Mouse (Mus musculus) neural tube, embryonic 12.5 days (tissue): ENCODE data around the gene Gm960. TPM values are rescaled to one million over a fixed set of nuclear protein-coding genes. Genes with fewer than 3 reads are reported as not detected.

Experiments used
- ATAC-seq: fragments of 200-750 bp; cut with Nextera tagmentation; 2 replicates; pipeline ENCODE4 v1.8.0; 2017; ENCODE audit warnings: low read depth, mild to moderate bottlenecking, moderate TSS enrichment, moderate library complexity; ENCODE audit not compliant: low FRiP score
- H3K27ac ChIP-seq: fragments of 300-500 bp; sonication (generic); 2 replicates; pipeline ENCODE4 v1.5.1; 2016
- H3K27me3 ChIP-seq: fragments of 300-500 bp; sonication (generic); replicated peaks from 2 replicates; pipeline ENCODE4 v1.6.1; 2016; ENCODE audit warnings: mild to moderate bottlenecking
- H3K36me3 ChIP-seq: fragments of 300-500 bp; sonication (generic); 2 replicates; pipeline ENCODE4 v1.6.1; 2016; ENCODE audit warnings: mild to moderate bottlenecking
- H3K4me1 ChIP-seq: fragments of 300-500 bp; sonication (generic); 2 replicates; pipeline ENCODE4 v1.6.1; 2016
- H3K4me2 ChIP-seq: fragments of 300-500 bp; sonication (generic); replicated peaks from 2 replicates; pipeline ENCODE4 v1.6.1; 2016; ENCODE audit warnings: mild to moderate bottlenecking
- H3K4me3 ChIP-seq: fragments of 300-500 bp; sonication (generic); 2 replicates; pipeline ENCODE4 v1.5.1; 2016
- H3K9ac ChIP-seq: fragments of 300-500 bp; sonication (generic); 2 replicates; pipeline ENCODE4 v1.6.1; 2016; ENCODE audit warnings: mild to moderate bottlenecking
- H3K9me3 ChIP-seq: fragments of 300-500 bp; sonication (generic); 2 replicates; pipeline ENCODE4 v1.6.1; 2016; ENCODE audit warnings: mild to moderate bottlenecking
- WGBS: fragments of 180-500 bp; shearing (Covaris S2); methylation state at CpG from one replicate; pipeline ENCODE4 v1.1.7; 2016; 5-methylcytosine and 5-hydroxymethylcytosine counted together
- polyA plus RNA-seq: library from polyadenylated mRNA; unstranded; fragments of >200 nt; fragmentation: Nextera tagmentation; extraction: Ambion mirVana; gene quantifications from 2 replicates; pipeline ENCODE4 v1.2.1, GENCODE M21; 2016

Gene Gm960
- polyA plus RNA-seq, 1 experiment from 2014 or later = 5.9 TPM

DNA sequence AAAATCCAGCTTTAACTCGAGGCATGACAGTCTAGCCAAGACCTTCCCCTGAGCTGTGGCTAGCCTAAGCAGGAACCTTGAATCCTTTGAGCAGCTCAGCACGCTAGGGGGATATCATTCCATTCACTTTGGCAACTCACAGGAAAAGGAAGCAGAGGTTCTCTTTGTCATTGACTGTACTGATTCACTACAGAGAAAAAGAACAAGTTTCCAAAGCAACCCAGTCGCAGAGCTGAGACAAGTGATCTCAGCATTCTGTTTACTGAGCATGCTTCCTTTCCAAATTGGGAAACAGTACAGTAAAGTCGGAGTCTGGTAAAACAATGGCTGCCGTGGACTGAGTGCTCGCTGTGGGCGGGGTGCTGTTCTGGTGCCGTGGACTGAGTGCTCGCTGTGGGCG, 10.3 kb upstream of the Gm960 start:
- 0 out of 2 replicates have a peak, but pooled peaks cover 3% of the 10 kb centered on the region for H3K27me3 ChIP-seq
- WGBS = 87% methylated on average over 10 of the region's 10 CpGs
- no peaks in the 10 kb centered on the region for H3K36me3 ChIP-seq
- H3K4me3 ChIP-seq = no peak overlapping the region
- peaks cover 19% of the 10 kb centered on the region for H3K4me1 ChIP-seq
- H3K9me3 ChIP-seq = no peaks in the 10 kb centered on the region
- H3K9ac ChIP-seq = no peak overlapping the region
- ATAC-seq = no peak
- H3K4me2 ChIP-seq = no peak overlapping the region
- no peak overlapping the region for H3K27ac ChIP-seq

DNA sequence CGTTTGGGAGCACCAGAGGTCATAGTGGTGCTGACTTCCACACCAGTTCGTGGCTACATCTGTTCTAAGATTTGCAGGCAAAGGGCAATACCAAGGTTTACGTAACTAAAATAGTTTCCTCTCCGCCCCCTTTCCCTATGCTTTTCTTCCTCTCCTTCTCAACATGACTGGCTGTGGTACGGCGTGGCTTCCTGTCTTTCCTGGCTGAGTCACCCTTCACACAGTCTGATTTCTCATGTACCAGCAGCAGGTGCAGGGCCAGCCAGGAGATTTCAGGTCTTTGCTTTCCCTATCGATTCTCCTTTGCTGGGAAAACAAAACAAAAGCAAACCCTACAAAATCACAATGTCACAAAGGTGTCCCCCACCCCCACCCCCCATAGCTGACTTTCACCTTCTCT, 2.8 kb upstream of the Gm960 start:
- no peak for ATAC-seq
- Histone ChIP-seq H3K4me1 (peaks cover 7% of the 10 kb centered on the region; the same call in 1 of the 2 replicates), H3K27me3 (peaks cover 31% of the 10 kb centered on the region), H3K27ac (no peak overlapping the region), H3K9me3 (no peaks in the 10 kb centered on the region), H3K4me3 (no peak overlapping the region), H3K4me2 (no peak overlapping the region), H3K36me3 (no peaks in the 10 kb centered on the region), H3K9ac (no peak overlapping the region)
- 75% methylated on average over 7 of the region's 7 CpGs for WGBS

DNA sequence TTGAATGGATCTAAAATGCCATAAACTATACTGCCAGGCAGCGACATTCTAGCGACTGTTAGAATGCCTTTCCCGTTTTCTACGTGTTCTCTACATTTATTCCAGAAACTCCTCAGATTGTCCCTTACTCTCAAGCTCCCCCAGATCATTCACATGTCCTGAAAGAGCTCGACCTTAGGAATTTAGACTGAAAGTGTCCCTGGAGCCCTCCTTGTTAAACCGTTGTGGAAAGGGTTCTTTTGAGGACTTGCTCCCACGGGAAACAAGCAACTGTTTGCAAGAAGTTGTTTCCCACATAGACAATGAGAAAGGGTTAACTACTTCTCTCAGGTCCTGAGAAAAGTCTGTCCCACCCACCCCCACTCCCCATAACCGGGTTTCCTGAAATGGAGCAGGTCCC, 2.2 kb upstream of the Gm960 start:
- Histone ChIP-seq H3K9me3 (no peaks in the 10 kb centered on the region), H3K27ac (no peak overlapping the region), H3K4me1 (peaks cover 7% of the 10 kb centered on the region; the same call in 1 of the 2 replicates), H3K9ac (no peak overlapping the region), H3K36me3 (no peaks in the 10 kb centered on the region), H3K4me3 (no peak overlapping the region), H3K4me2 (no peak overlapping the region), H3K27me3 (peaks cover 31% of the 10 kb centered on the region)
- no peak for ATAC-seq
- 55% methylated on average over 8 of the region's 8 CpGs for WGBS

DNA sequence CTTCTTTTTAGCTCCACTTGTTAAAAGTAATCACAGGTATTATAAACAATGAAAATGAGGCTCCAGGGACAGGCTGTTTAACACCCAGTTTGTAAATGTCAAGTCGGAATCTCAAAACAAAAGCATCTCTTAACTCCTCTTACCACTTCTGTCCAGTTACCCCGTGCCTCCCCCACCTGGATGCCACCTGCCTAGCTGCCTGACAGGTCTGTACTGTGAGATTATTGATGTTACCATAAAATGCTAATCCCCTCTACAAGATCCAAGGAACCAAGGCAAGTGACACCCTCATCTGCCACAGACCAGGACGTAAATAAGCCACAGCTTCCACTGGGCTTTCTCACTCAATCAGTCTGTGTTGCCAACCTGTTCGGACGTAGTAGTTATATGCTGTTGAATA, 1.4 kb upstream of the Gm960 start:
- no peak overlapping the region for H3K4me3 ChIP-seq
- no peaks in the 10 kb centered on the region for H3K9me3 ChIP-seq
- no peak overlapping the region for H3K27ac ChIP-seq
- 24% methylated on average over 5 of the region's 5 CpGs for WGBS
- H3K27me3 ChIP-seq = peaks cover 31% of the 10 kb centered on the region
- no peak for ATAC-seq
- no peak overlapping the region for H3K4me2 ChIP-seq
- no peak overlapping the region for H3K9ac ChIP-seq
- H3K36me3 ChIP-seq = no peaks in the 10 kb centered on the region
- peaks cover 7% of the 10 kb centered on the region; the same call in 1 of the 2 replicates for H3K4me1 ChIP-seq

DNA sequence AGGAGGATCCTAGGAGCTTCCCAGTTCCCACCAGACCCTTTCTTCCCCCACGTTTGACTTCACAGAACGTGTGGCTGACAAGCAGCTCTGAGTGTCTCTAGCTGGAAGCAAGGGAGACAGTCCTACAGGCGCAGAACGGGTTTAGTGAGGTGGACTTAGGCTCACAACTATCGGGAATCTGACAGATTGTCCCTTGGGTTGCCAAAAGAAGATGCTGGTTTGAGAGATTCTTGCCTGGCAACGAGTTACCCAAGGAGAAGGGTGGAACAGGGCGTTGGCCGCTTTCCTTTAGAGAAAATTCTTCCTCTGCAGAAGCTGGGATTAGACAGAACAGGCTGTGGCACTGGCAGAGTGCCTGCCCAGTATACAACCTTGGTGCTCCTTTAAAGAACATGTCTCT, 388 bp upstream of the Gm960 start:
- Histone ChIP-seq H3K4me3 (peak overlapping the region; percentile 56; the same call in 1 of the 2 replicates), H3K27me3 (peaks cover 36% of the 10 kb centered on the region), H3K4me2 (peak overlapping the region; percentile 82), H3K27ac (no peak overlapping the region), H3K9me3 (no peaks in the 10 kb centered on the region), H3K36me3 (no peaks in the 10 kb centered on the region), H3K9ac (no peak overlapping the region), H3K4me1 (peaks cover 7% of the 10 kb centered on the region; the same call in 1 of the 2 replicates)
- WGBS = 38% methylated on average over 8 of the region's 8 CpGs
- ATAC-seq = no peak

DNA sequence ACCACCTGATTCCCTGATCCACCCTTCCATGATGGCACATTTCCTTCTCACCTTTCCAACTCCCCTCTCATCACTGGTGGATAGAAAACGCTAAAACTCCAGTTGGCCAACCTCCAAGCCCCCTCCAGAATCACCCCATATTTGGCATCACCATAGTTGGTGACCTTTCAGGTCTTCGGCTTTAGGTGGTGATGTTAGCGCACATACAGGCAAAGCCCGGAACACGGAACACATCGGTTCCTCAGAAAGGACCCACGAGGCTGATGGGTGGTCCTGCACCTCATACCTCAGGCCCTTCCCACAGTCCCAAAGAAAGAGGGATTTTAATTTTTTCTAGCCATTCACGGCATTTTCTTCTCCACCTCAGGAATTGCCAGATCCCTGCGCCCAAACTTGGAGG, 747 bp downstream of the Gm960 start:
- H3K36me3 ChIP-seq = no peaks in the 10 kb centered on the region

DNA sequence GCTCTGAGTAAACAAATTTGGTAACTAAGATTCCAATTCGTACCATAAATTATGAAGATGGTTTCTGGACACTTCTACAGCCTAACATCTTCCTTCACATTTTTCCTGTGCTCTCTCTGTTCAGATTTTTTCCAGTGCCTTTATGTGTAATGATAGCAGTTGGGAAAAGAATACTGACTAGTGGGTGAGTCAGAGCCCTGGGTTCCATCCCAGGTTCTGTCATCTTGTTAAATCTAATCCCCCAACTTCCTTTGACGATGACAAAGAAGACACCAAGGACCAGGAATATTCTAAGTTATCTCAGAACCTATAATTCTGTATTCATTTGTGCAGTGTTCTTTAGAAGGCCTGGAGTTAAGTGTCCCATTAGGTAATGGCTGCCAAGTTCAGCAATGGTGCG, 1.3 kb downstream of the Gm960 start:
- H3K36me3 ChIP-seq = no peaks in the 10 kb centered on the region
- no peaks in the 10 kb centered on the region for H3K9me3 ChIP-seq
- H3K9ac ChIP-seq = no peak overlapping the region
- WGBS = 87% methylated on average over 3 of the region's 3 CpGs
- H3K27me3 ChIP-seq = peaks cover 36% of the 10 kb centered on the region
- H3K27ac ChIP-seq = no peak overlapping the region
- no peak overlapping the region for H3K4me3 ChIP-seq
- H3K4me1 ChIP-seq = peaks cover 7% of the 10 kb centered on the region; the same call in 1 of the 2 replicates
- H3K4me2 ChIP-seq = no peak overlapping the region
- no peak for ATAC-seq

More for the DNA sequence above, 747 bp downstream of the Gm960 start:
- H3K27ac ChIP-seq = 0 out of 2 replicates have a peak overlapping the region, but pooled peaks have one; percentile 37
- H3K9me3 ChIP-seq = no peaks in the 10 kb centered on the region
- H3K4me1 ChIP-seq = peaks cover 7% of the 10 kb centered on the region; the same call in 1 of the 2 replicates
- no peak for ATAC-seq
- H3K9ac ChIP-seq = no peak overlapping the region
- 75% methylated on average over 9 of the region's 9 CpGs for WGBS
- peak overlapping the region; percentile 56 for H3K4me3 ChIP-seq
- peaks cover 36% of the 10 kb centered on the region for H3K27me3 ChIP-seq
- peak overlapping the region; percentile 82 for H3K4me2 ChIP-seq

DNA sequence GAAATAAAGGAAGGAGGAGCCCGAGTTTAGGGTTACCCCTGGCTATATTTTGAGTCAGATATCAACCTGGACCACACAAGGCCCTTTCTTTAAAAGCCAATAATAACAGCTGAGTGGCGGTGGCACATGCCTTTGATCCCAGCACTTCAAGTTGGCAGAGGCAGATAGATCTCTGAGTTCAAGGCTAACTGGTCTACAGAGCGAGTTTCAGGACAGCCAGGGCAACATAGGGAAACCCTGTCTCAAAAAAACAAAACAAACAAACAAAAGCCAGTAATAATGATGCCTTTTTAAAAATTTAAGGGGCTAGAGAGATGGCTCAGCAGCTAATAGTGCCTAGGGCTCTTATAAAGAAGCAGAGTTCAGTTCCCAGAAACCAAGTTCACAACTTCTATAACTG, 4.1 kb downstream of the Gm960 start:
- H3K4me2 ChIP-seq = no peak overlapping the region
- H3K27ac ChIP-seq = no peak overlapping the region
- H3K9me3 ChIP-seq = no peaks in the 10 kb centered on the region
- 66% methylated on average over 3 of the region's 3 CpGs for WGBS
- no peak for ATAC-seq
- H3K27me3 ChIP-seq = peaks cover 17% of the 10 kb centered on the region
- H3K4me3 ChIP-seq = no peak overlapping the region
- no peaks in the 10 kb centered on the region for H3K36me3 ChIP-seq
- H3K4me1 ChIP-seq = peaks cover 7% of the 10 kb centered on the region; the same call in 1 of the 2 replicates
- no peak overlapping the region for H3K9ac ChIP-seq

DNA sequence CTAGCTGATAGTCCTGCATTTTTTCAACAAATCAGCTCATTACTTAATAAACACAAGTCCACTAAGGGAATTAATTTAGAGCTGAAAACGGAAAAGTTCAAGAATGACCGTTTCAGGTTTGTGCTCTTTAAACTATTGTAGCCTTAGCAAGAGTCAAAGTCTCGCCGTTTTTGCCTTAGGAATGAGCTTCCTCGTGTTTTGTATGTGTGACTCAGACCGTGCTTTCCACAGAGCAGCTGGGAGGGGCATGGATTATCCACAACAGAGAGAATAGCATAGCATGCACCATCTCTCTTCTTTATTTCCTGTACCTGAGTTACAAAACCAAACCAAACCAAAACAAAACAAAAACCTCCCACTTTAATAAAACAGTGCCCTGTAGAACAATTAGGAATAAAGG, 26.1 kb downstream of the Gm960 start:
- no peak for ATAC-seq
- 59% methylated on average over 6 of the region's 6 CpGs for WGBS

DNA sequence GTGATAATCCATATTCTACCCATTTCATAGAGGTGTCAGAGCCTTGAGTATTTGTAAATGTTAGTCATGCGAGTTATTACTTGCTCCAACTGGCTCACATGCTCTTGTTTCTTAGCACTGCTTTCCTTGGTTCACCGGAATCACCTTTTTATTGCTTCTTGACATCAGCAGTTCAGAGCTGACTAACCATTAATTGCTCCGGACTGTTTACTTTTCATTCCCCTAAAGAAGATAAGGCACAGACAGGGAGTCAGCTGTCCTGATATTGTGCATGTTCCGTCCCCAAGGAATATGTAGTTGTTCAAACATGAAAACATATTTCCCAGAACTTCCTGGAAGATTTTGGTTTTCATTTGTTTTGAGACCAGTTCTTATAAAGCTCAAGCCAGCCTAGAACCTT, 27.7 kb downstream of the Gm960 start:
- Histone ChIP-seq H3K9ac (no peak overlapping the region), H3K27ac (no peak overlapping the region), H3K4me2 (no peak overlapping the region), H3K4me3 (no peak overlapping the region), H3K27me3 (no peaks in the 10 kb centered on the region), H3K4me1 (no peaks in the 10 kb centered on the region), H3K9me3 (no peaks in the 10 kb centered on the region), H3K36me3 (no peaks in the 10 kb centered on the region)
- ATAC-seq = no peak
- WGBS = 81% methylated on average over 4 of the region's 4 CpGs

More for the DNA sequence above, 26.1 kb downstream of the Gm960 start:
- Histone ChIP-seq H3K9me3 (no peaks in the 10 kb centered on the region), H3K4me3 (no peak overlapping the region), H3K36me3 (no peaks in the 10 kb centered on the region), H3K4me1 (no peaks in the 10 kb centered on the region), H3K4me2 (no peak overlapping the region), H3K27ac (no peak overlapping the region), H3K9ac (no peak overlapping the region), H3K27me3 (no peaks in the 10 kb centered on the region)

DNA sequence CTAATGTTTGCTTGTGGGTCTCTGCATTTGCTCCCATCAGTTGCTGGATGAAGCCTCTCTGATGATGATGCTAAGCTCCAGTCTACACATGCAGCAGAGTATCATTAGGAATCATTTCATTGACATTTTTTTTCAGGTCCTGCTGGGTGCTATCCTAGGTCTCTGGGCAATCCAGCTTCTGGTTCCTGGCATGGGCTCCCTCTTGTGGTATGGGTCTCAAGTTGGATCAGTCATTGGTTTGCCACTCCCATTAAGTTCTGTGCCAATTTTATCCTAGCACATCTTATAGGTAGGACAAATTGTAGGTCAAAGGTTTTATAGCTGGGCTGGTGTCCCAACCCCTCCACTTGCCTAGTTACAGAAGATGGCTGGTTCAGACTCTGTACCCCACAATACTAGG, 31.7 kb downstream of the Gm960 start:
- ATAC-seq = no peak
- no peak overlapping the region for H3K4me3 ChIP-seq

DNA sequence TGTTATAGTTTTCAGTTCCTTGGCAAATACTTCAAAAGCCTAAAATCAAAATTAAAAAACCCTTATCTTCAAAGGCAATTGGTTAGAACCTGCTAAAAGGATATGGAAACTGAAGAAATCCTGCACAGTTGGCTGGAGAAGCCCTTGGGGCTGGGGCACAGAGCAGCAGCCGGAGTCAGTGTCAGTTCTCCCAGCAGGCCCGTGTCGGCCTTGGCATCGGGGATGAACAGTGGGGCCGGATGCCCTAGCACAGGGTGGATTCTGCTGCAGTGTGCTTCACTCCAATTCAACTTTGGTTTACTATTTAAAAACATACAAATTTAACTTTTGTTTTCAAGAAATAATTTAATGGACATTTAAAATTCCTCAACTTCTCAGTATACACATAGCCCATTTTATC, 40.3 kb downstream of the Gm960 start:
- ATAC-seq = no peak
- H3K4me2 ChIP-seq = no peak overlapping the region
- H3K36me3 ChIP-seq = no peaks in the 10 kb centered on the region
- WGBS = 92% methylated on average over 5 of the region's 5 CpGs
- H3K4me1 ChIP-seq = no peaks in the 10 kb centered on the region
- no peak overlapping the region for H3K27ac ChIP-seq
- H3K9ac ChIP-seq = no peak overlapping the region
- no peaks in the 10 kb centered on the region for H3K27me3 ChIP-seq
- H3K4me3 ChIP-seq = no peak overlapping the region
- H3K9me3 ChIP-seq = no peaks in the 10 kb centered on the region

More for the DNA sequence above, 31.7 kb downstream of the Gm960 start:
- H3K27me3 ChIP-seq = no peaks in the 10 kb centered on the region
- H3K9ac ChIP-seq = no peak overlapping the region
- H3K9me3 ChIP-seq = no peaks in the 10 kb centered on the region
- no peaks in the 10 kb centered on the region for H3K36me3 ChIP-seq
- H3K4me2 ChIP-seq = no peak overlapping the region
- no peaks in the 10 kb centered on the region for H3K4me1 ChIP-seq
- H3K27ac ChIP-seq = no peak overlapping the region

DNA sequence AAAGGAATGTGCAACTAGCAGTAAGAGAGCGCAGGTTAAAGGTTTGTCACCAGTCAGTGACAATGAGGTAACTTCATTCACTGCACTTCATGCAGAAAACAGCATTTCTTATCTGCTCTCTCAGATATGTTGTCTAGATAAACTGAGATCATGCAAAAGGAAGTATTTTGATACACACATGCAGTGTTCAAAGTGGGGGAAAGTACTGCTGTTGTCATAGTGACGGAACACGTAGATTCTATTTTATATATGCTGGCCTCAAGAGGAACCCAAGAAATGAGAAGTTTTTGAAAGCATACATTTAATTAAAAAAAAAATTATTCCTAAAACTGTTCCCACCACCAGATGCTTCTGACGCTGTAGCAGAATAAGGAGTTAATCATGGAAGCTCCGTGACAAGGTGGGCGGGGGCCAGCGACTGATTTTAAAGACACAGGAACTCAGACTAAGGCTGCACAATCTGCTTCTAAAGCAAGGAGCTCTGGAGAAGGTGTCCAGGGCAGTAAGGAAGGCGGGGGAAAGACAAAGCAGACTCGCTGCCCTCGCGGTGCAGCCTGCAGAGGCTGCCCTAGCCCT, 51.5 kb downstream of the Gm960 start:
- ATAC-seq = no peak
- Histone ChIP-seq H3K27me3 (no peaks in the 10 kb centered on the region), H3K9me3 (no peaks in the 10 kb centered on the region), H3K27ac (no peak overlapping the region), H3K4me1 (no peaks in the 10 kb centered on the region), H3K36me3 (no peaks in the 10 kb centered on the region), H3K4me3 (no peak overlapping the region), H3K4me2 (no peak overlapping the region), H3K9ac (no peak overlapping the region)
- WGBS = 84% methylated on average over 11 of the region's 11 CpGs
